Mouse (Mus musculus) heart, embryonic 11.5 days (tissue): ENCODE measurements around the gene Zfp493. TPM values are rescaled to one million over a fixed set of nuclear protein-coding genes. Genes with fewer than 3 reads are reported as not detected.
"Not testable (repeated sequence)": the region's sequence is repeated elsewhere in the genome, so short reads cannot be mapped to it uniquely, and the experiment has no call there.

Source experiments
- ATAC-seq: fragments of 200-750 bp; cut with Nextera tagmentation; replicated peaks from 2 replicates; pipeline ENCODE4 v1.8.0; 2017; ENCODE audit warnings: moderate library complexity; ENCODE audit not compliant: insufficient number of reproducible peaks, low FRiP score, low TSS enrichment
- H3K27ac ChIP-seq: fragments of 300-500 bp; sonication (generic); 2 replicates; pipeline ENCODE4 v1.5.1; 2014; ENCODE audit warnings: mild to moderate bottlenecking, low read depth, low read length
- H3K27me3 ChIP-seq: fragments of 300-500 bp; sonication (generic); 2 replicates; pipeline ENCODE4 v1.6.1; 2014; ENCODE audit warnings: mild to moderate bottlenecking, low read length, mixed read lengths; ENCODE audit not compliant: control insufficient read depth, insufficient read depth
- H3K36me3 ChIP-seq: fragments of 300-500 bp; sonication (generic); 2 replicates; pipeline ENCODE4 v1.6.1; 2014; ENCODE audit warnings: mild to moderate bottlenecking, low read length, moderate library complexity, mixed read lengths; ENCODE audit not compliant: control insufficient read depth, insufficient read depth
- H3K4me1 ChIP-seq: fragments of 300-500 bp; sonication (generic); 2 replicates; pipeline ENCODE4 v1.6.1; 2014; ENCODE audit warnings: low read length; ENCODE audit not compliant: control insufficient read depth, insufficient read depth
- H3K4me2 ChIP-seq: fragments of 300-500 bp; sonication (generic); 2 replicates; pipeline ENCODE4 v1.6.1; 2014; ENCODE audit warnings: mild to moderate bottlenecking, moderate library complexity
- H3K4me3 ChIP-seq: fragments of 300-500 bp; sonication (generic); 2 replicates; pipeline ENCODE4 v1.5.1; 2014; ENCODE audit warnings: low read depth, low read length
- H3K9ac ChIP-seq: fragments of 300-500 bp; sonication (generic); 2 replicates; pipeline ENCODE4 v1.6.1; 2014; ENCODE audit warnings: mild to moderate bottlenecking, low read depth, low read length, moderate library complexity
- H3K9me3 ChIP-seq: fragments of 300-500 bp; sonication (generic); replicated peaks from 2 replicates; pipeline ENCODE4 v1.6.1; 2016; ENCODE audit warnings: low read length; ENCODE audit not compliant: control insufficient read depth
- polyA plus RNA-seq: library from polyadenylated mRNA; unstranded; fragments of >200 nt; fragmentation: Nextera tagmentation; extraction: Ambion mirVana; gene quantifications from 2 replicates; pipeline ENCODE4 v1.2.1, GENCODE M21; 2014

The Zfp493 gene
- polyA plus RNA-seq, 1 experiment from 2014 or later, result 2.8 TPM

GRCm38 (mm10) chr13:67833137-67833536 lies 53.6 kb downstream of the Zfp493 start:
- not testable (repeated sequence) for H3K9me3 ChIP-seq, H3K27ac ChIP-seq, H3K4me3 ChIP-seq, H3K36me3 ChIP-seq, H3K27me3 ChIP-seq, ATAC-seq, H3K4me1 ChIP-seq, H3K4me2 ChIP-seq, H3K9ac ChIP-seq

Other genes with a start within 250 kb of the Zfp493 start
- gene Zfp748, start 225.9 kb upstream of the Zfp493 start, polyA plus RNA-seq, result 8.8 and 12.5 TPM in 2 replicates
- 3.0 and 3.1 TPM in 2 replicates for gene Zfp729b, start 170.0 kb upstream of the Zfp493 start, polyA plus RNA-seq
- 0.66 TPM in 1 of 2 replicates, not detected in the other for gene Gm49345, start 141.9 kb upstream of the Zfp493 start, polyA plus RNA-seq
- 1.5 and 2.1 TPM in 2 replicates for gene Zfp729a, start 141.9 kb upstream of the Zfp493 start, polyA plus RNA-seq
- gene Zfp738, start 92.6 kb upstream of the Zfp493 start, polyA plus RNA-seq, result 6.8 and 9.6 TPM in 2 replicates
- 2.4 and 2.9 TPM in 2 replicates for gene Zfp65, start 50.5 kb upstream of the Zfp493 start, polyA plus RNA-seq
- 3.6 and 4.7 TPM in 2 replicates for gene Zfp85, start 24.5 kb upstream of the Zfp493 start, polyA plus RNA-seq
- gene Zfp273, start 34.0 kb downstream of the Zfp493 start, polyA plus RNA-seq, result 4.1 and 5.5 TPM in 2 replicates
- 1.4 and 1.7 TPM in 2 replicates for gene Gm10037, start 51.4 kb downstream of the Zfp493 start, polyA plus RNA-seq
- gene BC048507, start 83.6 kb downstream of the Zfp493 start, polyA plus RNA-seq, result not detected in 2 replicates